Mouse (Mus musculus) brain, adult 2 months (tissue): ENCODE measurements at regions not wholly inside any gene's neighbourhood (a gene's known extent, or its start where the extent isn't known, plus 50 kb on each side); places are given as distances from the start of the nearest gene placed in this dataset.

Experiments used
- DNase-seq: peaks from one replicate; pipeline ENCODE4 v3.0.0; 2011; ENCODE audit warnings: low read depth, low spot score

DNA sequence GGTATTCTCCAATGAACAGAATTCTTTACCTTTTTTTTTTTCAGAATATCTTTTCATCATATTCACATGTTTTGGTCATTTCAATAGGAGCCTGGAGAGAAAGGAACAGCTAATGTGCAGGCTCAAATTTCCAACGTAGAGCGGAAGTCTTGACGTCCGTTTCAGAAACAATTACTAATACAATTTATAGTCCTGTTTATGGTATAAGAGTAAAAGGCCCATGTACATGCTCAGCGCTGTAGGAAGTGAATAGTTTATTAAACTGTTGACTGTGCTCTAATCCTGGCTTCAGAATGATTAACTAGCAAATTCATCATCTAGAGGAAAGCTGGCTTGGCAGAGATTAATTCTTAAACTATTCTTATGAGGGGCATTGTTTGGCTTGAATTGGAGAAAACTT, 142.1 kb downstream of the Pik3r1 start:
- no peak for DNase-seq

GRCm38 (mm10) chr13:101624179-101624581, 143.8 kb downstream of the Pik3r1 start:
- peak; percentile 22 for DNase-seq

GRCm38 (mm10) chr13:101622649-101623048, 145.4 kb downstream of the Pik3r1 start:
- DNase-seq = no peak

DNA sequence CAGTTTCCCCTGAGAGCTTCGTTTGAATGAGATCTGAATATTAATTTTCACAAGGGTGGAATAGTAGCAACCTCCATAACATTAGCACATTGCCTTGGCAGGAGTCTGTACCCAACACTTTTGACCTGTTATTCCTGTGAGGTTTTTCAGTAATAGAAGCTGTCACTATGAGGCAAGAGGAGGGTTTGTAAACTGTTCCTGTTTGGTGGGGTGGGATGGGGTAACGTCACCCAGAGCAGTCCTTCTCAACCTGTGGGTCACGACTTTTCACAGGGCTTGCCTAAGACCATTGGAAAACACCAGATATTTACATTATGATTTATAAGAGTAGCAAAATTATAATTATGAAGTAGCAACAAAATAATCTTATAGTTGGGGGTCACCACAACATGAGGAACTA, 147.4 kb downstream of the Pik3r1 start:
- no peak for DNase-seq

- DNase-seq = no peak
Observed at GRCm38 (mm10) chr13:101619154-101619553, 148.9 kb downstream of the Pik3r1 start.

GRCm38 (mm10) chr13:101612786-101613185, 155.2 kb downstream of the Pik3r1 start:
- DNase-seq = no peak

DNA sequence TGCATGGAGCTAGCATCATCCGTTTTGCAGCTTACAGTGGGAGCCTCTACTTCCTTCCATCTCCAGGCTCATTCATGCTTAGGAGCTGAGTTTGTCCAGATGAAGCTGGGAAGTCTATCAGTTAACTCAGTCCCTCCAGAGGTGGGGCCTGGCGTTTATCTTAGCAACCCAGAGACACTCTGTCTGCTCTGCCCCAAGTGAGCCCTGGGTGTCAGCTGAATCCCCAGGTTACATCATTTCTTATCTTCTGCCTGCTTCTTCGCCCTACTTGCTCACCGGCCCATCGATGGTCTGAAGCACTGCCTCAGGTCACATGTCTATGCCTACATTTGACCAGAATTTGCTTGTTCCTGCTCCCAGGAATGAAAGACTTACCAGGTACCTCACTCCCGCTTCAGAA, 156.3 kb downstream of the Pik3r1 start:
- DNase-seq = no peak

DNA sequence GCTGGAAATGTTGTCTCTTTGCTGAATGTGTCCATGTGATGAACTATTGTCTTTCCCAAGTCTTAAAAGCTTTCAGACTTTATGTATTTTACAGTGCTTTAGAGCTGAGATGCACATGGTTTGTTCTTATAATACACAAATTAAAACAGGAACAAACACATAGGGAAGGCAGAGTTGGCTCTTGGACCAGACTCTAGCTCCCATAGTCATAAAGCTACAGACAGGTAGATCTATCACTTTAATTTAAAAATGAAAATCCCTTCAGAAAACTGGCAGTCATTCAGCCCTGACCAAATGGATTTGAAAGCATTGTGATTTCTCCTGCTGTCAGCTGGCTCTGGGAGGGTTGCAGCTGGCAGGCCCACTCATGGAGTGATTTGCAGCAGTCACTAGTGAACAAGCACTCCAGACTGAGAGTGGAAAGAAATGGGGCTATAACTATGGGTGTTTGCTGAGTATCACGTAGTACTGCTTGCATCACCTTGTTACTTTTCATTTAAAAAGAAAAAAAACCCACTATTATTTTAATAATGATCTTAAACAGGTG, 161.8 kb downstream of the Pik3r1 start:
- DNase-seq = peak; percentile 51

- no peak for DNase-seq
Observed at GRCm38 (mm10) chr13:101605685-101606084, 162.3 kb downstream of the Pik3r1 start.

GRCm38 (mm10) chr13:101605051-101605450, 163.0 kb downstream of the Pik3r1 start:
- DNase-seq = no peak

DNA sequence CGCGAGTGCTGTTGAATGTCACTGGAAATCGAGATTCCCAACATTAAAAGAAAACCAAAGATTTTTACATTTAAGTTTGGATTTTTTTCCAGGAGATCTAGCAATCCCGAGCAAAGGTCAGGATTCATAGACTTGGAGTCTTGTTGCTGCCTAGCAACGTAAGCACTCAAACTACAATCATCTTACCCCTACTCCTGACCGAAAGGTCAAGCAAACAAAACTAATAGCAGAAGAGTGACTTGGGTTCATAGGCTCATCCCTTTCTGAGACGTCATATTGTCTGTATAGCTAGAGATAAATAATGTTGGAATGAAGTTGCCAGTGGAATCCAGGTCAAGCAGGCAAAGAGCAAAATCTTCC, 169.9 kb downstream of the Pik3r1 start:
- no peak for DNase-seq

DNA sequence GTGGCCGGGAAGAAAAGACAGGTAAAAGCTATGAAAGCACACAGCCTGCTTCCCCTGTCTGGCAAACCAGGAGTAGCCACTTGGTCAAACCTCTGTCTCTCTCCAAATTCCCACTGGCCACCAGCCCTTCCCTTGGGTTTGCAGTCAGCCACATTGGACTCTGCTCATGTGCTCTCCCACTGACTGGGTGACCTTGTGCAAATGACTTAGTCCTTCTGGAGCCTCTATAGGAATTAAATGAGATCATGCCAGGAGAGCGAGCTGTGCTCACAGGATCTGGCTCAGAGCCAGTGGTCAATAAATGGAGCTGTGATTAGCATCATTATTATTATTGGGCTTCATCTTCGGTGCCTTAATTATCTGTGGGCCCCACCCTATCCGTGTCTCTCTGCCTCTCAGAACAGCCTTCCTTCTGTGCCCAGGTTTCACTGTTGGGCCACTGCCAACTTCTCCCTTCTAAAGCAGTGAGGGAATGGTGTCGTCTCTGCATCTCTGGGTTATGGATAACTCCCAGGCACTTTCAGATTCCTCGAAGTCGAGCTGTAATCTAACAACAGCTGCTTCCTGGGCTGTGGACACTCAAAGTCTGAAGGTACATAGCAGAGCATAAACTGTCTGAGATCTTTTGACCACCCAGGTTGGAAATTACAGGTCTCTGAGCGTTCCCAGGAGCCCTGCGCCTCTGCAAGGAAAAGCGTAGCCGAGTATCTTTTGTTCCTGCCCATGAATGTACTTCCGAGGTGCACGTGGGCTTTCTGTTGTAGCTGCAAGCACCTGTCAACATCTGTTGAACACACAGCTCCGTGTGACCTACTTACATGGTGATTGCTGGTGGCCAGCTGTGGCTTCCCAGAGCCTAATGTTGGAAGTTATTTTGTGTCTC, 170.5 kb downstream of the Pik3r1 start:
- DNase-seq = peak; percentile 50

GRCm38 (mm10) chr13:101594511-101595175, 173.4 kb downstream of the Pik3r1 start:
- DNase-seq = no peak

- peak; percentile 20 for DNase-seq
Observed at GRCm38 (mm10) chr13:101592355-101592754, 175.7 kb downstream of the Pik3r1 start.

DNA sequence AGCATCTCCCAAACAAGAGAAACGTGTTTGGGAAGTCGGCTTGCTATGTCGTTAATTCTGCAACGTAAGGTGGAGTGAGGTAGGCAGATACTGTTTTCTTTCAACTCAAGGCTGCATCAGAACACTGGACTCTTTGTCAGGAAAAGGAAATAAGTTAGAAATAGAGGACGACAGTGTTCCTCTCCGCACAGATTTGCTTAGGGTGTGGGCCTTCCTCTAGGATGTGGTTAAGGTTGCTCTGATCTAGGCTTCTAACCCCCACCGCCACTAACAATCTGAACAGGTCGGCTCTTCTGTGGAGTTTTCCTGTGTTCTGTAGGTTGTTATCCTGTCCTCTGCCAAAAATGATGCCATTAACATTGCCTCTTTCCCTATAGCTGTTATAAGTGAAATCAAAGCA, 179.1 kb downstream of the Pik3r1 start:
- no peak for DNase-seq

- peak; percentile 13 for DNase-seq
Observed at GRCm38 (mm10) chr13:101586787-101587186, 181.2 kb downstream of the Pik3r1 start.

DNA sequence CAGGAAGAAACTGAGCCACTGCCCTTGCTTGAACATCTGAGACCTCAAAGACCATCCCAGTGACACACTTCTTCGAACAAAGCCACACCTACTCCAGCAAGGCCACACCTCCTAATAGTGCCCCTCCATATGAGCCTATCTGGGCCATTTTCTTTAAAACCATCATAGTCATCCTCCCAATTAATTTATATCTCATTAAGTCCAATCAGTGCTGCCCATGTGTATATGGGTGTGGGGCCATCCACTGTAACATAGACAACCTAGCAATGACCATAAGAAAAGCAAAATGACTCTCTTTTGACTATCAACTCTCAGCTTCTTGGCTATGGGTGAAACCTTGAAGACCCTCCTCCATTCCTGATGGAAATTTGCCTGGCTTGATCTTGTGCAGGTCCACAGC, 191.5 kb downstream of the Pik3r1 start:
- no peak for DNase-seq

GRCm38 (mm10) chr13:101572809-101573590, 195.0 kb downstream of the Pik3r1 start:
- DNase-seq = no peak

- no peak for DNase-seq
Observed at GRCm38 (mm10) chr13:101572246-101572645, 195.8 kb downstream of the Pik3r1 start.

DNA sequence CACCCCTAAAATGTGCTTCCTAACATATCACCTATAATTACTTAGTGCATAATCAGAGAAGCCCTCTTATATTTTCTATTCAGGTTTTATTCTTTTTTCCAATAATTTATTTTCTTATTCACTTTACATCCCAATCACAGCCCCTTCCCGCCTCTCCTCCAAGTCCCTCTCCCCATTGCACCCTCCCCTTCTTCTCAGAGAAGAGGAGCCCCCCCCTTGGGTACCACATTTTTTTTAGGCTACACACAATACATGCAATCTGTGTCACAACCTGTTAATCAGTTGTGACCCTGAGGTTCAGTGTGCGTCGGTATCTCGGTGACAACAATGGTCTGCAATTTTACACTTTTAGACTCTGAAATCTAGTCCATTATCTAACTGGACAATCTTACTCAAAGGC, 198.0 kb downstream of the Pik3r1 start:
- no peak for DNase-seq

DNA sequence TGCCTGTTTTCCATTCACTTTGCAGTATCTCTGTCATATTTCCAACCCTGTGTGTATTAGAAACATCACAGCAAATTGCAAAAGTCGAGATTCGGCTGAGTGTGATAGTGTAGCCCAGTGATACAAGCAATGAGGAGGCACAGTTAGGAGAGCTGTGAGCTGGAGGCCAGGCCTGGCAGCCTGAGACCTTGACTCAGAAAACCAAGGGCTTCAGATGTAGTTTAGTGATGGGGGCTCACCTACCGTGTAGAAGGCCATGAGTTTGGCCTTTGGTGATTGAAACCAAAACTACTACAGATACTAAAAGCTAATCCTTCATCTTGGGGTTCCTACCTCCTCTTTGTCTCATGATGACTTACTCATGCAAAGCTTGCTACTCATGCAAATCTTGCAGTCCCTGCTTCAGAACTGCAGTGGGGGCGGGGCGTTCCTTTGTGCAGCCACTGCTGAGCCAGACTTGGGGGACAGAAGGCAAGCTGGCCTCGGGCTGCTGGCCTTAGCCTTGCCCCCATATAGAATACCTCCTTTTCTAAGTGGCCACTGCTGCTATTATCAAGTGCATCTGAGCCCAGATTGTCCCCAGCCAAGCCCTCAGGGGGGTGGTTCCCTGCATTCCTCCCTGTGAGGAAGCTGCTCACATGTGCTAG, 198.9 kb downstream of the Pik3r1 start:
- no peak for DNase-seq

DNA sequence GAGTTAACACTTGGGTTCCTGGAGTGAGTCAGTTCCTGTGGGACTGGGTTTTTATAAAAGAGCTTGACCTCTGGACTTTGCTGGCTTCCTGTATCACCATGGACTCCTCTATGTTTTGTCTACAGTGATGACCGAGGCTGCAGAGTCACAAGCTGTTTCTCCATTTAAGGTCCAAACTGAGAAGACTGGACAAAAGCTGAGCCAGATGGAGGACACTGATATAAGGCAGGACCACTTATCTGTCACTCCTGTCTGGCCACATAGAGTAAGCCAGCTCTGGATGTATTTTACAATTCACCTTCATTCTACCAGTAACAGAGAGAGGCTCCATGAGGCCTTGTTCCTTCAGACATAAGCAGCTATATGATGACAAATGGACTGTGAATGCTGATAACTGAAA, 202.7 kb downstream of the Pik3r1 start:
- no peak for DNase-seq
